Mouse (Mus musculus) thymus, adult 2 months (tissue): ENCODE data around the gene Arrb2.

Experiments used
- CTCF ChIP-seq: fragments of 200-500 bp; IDR thresholded peaks from 2 replicates; pipeline ENCODE4 v1.5.1; 2012; ENCODE audit warnings: mild to moderate bottlenecking, control low read depth, low read length, moderate library complexity, borderline replicate concordance; ENCODE audit not compliant: control insufficient read depth, poor library complexity, insufficient read depth; ENCODE audit errors: extremely low read depth
- POLR2A ChIP-seq: fragments of 200-500 bp; IDR thresholded peaks from 2 replicates; pipeline ENCODE4 v1.6.1; 2012; ENCODE audit warnings: mild to moderate bottlenecking, low read length, control low read depth, moderate library complexity; ENCODE audit not compliant: control insufficient read depth, poor library complexity, insufficient read depth; ENCODE audit errors: extremely low read depth

- TF ChIP-seq POLR2A (no peak), CTCF (no peak)
These were observed 14.3 kb downstream of the Arrb2 start for GRCm38 (mm10) chr11:70446756-70447155.
